Mouse (Mus musculus) right cerebral cortex, postnatal 25 days (tissue): ENCODE results near the gene Efemp1.

Experiments
- DNase-seq: peaks from one replicate; pipeline ENCODE4 v3.0.0; 2022

Efemp1 gene

DNA sequence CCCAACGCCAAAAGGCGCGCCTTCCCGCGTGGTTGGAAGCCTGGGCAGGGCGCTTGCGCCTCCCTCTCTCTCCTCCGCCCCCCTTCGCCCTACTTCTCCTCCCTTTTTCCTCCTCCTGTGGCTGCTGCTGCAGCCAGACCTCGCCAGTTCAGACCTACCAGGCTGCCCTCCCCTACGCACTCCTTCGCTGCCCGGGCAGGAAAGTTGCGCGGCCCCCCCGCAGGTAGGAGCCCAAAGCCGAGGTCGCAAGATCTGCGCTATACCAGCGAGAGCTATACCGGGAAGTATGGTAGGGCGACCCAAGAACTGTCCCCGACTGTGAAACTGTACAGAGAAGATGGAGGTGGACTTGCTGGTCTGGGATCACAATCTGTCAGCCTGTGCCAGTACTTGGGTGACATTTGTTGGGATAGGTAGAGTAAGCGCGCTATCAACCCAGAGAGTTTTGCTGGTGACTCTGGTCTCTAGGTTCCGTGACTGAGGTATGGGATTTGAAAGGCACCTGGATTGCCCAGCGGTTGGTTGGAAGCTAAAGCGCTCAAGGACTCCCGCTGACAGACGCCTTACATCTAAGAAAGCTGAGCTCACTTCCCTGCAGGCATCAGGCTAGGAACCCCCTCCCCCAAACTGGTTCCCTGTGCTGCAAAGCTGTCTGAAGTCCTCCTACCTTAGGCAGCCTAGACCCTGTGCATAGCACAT, at the start of gene Efemp1:
TSS of gene Efemp1 (plus strand) at position 103 of the 699 bp plus-strand sequence.
- peak; percentile 14 for DNase-seq

DNA sequence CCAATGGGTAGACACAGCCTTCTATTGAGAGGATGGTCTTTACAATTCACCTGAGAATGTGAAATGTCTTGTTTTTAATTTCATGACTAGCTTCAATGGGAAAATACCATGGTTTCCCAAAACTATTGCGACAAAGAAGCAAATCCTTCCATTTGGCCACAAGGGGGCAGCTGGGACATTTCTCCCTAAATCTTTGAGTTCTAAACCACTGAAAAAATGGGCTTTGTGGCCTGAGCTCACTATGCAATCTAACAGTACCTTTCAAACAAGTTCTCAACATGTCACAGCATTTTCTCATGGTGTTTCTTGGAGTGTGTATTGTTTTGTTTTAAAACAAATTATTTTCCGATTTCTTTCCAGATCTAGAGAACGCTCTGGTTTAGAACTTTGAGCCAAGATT, 44.3 kb upstream of the Efemp1 start:
- no peak for DNase-seq

DNA sequence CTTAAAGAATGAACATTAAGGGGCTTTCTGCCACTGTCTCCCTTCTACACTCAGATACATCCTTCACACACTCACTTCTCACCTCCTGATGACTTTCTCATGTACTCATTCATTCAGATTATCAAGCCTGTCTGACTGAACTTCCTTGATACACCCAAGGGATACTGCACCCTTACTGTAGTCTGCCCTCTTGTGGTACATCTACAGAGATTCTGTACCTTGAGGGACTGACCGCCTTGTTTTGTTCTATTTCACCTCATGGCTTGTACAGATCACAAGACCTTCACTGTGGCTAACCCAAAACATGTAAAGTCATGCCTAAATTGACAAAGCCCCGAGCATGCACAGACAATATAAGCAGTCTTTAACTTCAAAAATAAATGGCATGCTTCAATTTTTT, 41.1 kb upstream of the Efemp1 start:
- no peak for DNase-seq

DNA sequence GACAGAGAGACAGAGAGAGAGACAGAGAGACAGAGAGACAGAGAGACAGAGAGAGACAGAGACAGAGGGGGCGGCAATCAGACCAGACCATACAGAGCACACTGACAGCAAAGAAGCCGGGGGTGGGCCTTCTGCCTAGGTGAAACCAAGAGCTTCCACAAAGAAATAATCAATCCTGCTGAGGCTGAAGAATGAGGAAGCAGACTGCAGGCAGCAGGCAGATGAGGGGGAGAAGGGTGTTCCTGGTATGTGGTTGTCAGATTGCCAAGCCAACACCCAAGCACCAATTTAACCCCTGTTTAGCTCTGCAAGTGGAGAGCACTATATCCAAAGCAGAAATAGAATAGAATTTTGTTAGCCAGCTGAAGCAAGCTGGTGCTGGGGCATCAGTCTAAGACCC, 40.4 kb upstream of the Efemp1 start:
- no peak for DNase-seq

DNA sequence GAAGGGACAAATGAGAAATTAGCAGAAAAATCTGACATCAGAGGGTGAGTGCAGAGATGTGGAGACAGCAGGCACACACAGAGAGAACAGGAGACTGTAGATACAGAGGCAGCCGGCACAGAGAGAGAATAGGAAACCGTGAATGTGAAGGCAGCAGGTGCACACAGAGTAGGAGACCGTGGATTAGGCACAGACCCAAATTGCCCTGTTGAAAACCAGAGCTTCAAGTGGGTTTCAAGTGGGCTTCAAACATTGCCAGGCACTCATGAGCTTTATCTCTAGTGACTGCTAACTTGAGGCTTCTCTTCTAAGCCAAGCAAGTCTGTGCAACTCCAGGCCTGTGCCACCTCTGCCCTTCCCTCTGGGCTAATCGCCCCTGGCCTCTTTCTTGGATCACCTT, 35.6 kb upstream of the Efemp1 start:
- DNase-seq: no peak

DNA sequence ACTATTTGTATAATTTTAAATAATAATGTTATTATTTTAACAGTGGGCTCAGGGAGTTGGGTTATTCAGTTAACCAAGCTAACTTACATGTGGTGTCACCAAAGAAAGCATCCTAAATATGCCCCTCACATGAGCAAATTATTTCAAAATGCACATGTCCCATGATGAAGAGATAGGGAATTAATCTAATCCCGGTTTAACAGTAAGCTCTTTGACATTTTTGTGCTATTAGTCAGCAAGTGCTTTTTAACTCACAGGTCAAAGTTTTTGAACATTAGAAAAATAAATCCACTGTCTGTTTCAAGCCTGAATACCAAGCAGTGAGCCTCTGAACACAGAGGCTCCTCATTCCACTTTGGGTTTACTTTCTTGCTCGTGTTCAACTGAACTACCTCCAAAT, 26.1 kb upstream of the Efemp1 start:
- DNase-seq: no peak

DNA sequence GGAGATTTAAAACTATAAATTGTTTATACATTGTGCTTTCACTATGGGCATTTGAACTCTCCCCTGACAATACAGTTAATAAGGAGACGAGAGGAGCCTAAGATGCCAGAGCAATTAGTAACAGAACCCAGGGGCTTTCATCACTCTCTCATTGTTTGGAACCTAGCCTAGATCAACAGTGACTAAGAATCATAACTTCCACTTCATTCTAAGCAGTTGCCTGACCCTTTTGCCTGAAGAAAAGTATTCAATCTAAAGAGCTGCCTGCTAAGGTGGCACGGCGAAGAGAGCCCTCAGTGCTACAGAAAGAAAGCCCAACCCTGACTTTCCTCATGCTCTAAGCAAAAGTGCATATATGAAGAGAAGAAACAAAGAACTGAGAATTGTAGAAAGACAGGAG, 19.2 kb upstream of the Efemp1 start:
- no peak for DNase-seq

DNA sequence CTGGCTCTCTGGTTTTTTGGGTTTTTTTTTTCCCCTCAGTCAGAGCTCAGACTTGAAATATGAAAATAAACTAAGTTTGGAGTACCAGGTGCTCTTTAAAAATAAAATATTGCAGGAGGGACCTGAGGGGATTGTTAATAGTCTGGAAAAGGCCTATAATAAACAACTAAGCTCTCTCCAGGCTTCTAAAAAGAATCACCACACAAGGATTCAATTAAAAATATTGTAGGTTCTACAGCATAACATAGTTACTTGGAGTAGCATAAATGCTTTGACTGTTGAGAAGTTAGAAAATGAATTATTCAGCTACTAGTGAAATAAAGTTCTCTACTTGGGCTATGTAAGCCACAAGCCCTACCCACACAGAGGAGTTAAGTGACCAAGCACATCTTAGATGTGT, 17.9 kb upstream of the Efemp1 start:
- no peak for DNase-seq

DNA sequence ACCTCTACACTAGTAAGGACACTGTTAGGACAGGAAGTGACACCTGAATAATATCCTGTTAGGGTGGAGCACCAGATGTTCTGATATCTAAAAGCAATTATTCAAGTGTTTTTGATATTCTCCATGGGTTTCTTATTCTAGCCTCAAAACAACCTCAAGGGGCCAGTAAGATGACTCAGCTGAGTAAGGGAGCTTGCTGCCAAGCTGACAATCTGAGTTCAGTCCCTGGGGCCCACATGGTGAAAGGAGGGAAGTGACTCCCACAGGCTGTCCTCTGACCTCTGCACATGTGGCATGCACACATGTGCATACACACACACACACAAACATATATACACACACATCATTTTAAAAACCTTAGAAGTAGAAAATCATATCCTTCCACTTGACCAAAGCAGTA, 3.2 kb upstream of the Efemp1 start:
- no peak for DNase-seq

DNA sequence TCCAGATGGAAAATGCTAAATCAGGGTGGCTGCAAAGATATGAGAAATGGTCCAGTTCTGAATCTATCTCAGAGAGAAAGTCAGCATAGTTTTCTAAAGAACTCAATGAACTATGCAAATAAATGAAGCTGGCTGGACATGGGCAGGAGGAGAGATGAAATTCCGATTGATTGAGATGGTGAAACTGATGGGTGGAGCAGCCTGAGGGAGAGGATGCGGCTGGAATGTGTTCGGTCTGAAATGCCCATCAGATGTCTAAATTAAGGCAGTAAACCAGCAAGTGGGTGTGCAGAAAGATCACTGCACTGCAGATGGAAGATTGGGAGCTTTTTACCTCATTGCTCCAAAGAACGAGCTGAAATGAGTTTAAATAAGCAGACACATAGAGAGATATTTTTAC, 1.4 kb upstream of the Efemp1 start:
- no peak for DNase-seq

DNA sequence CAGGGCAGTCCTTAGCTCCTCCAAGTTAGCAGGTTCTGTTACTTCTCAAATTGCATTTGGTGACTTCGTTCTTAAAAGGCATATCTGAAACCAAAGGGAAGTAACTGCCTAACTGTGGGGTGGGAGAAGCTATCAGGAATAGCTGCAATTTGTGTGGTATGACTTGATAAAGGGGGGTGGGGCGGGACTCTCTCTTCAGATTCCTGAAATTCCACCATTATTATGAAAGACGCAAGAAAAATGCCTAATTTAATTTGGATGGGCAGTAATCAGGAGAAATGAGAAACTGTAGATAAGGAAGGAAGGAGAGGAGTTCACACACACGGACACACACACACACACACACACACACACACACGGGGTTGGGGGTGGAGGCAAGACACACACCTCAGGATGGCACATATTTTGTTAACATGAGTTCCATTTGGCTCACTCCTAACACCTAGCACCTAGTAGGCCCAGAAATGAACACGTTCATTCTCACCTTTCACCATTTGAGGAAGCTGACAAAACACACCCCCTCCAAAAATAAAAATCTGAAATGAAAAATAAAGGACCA, 564 bp upstream of the Efemp1 start:
- no peak for DNase-seq

DNA sequence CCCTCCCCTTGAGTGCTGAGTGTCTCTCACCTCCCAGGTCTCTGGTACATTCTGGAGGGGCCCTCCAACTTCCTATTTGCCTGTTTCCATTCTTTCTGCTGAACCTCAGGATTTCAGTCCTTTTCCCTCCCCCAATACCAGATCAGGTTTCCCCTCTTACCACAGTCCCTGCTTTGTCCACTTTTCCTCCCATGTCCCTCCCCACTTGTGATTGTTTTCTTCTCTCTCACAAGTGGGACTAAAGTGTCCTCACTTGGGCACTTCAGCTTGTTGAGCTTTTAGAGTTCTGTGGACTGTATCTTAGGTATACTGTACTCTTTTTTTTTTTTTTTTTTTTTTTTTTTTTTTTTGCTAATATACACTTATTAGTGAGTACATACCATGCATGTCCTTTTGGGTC, 6.1 kb downstream of the Efemp1 start:
- no peak for DNase-seq

DNA sequence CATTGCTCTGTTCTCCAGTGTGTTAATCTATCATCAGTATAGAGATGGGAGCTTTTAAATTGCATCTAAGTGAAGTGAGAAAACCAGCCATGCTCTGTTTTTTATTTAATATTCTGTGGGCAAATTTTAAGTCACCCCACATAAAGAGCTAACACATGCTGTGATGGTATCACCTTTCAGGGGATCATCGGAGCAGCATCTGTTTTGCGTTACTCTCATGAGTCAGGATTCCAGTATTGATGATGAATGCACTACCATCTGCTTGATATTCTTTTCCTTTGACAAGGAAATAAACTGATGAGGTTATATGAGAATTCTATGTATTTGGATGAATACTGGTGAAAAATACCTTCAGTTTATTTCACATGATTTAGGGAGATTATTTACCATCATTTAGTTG, 16.1 kb downstream of the Efemp1 start:
- DNase-seq: no peak

DNA sequence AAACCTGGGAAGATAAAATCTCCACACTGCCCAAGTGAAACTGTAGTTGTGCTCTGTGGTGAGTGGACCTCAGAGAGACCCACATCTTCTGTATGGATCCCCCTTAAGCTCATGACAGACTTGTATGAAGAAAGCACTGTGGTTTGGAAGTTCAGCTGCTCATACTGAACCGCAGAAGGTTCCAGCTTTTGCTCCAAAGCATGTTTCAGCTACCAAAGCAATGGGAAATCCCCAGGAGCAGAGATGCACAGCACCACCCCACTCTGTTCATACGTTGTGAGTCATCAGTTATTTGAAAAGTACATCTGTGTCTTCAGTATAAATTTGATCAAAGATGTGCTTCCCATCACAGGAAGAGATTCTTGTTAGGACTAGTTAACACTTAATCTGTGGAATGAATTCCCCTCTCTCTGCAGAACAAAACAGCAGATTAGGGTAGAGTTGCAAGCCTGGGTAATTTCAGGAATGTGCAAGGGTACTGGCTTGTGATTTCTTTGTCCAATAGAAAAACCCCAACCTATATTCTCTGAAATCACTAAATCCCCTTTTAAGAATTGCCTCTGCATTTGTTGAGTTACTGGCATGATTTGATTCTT, 28.5 kb downstream of the Efemp1 start:
- DNase-seq: no peak

DNA sequence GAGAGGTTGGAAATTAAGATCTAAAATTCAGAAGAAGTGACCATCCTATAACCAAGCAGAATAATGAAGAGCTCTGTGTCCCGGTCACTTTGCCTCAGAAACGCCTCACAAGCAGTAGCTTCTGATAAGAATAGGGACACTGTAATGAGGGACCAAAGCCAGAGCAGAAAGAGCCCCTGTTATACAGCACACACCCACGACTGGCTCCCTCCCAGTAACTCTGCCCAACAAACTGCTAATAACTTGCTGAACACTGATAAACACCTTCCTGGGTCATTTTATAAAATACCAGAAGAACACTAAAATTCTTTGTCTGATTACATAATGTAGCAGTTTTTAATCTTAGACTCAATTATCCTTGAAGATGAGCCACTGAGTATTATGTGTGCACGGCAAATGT, 30.1 kb downstream of the Efemp1 start:
- no peak for DNase-seq

DNA sequence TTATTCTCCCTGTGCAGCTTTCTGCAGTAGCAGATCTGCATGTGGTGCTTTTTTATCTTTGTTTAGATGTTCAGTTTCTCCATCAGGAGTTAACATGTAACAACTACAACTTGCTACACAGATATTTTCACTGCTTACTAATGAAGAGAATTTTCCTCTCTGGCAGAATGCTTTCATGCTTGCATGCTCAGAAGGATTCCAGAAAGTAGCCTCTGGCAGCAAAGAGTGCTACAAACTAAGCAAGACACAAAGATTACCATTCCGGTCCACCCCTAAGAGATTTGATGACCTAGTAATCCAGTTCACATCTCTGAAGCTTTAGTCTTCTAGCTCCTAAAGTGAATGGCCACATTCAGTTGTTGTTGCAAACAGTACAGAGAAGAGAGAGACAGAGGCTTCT, 36.5 kb downstream of the Efemp1 start:
- DNase-seq: no peak

DNA sequence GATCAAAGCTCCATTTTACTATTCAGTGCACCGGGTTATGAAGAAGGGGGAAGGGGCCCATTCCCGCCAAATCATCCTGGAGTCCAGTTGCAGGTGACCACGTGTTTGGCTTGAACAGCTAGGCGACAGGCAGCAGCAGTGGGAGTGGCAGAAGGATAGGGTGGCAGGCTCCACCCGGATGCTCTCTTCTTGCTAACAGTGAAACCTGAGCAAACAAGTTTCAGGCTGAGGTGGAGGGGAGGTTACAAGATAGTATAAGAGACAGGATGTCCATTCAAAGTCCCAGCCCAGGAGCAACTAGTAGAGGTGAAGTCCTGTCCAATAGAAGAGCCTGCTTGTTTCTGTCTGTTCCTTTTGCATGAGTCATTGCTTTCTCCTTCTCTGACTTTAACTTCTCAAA, 38.5 kb downstream of the Efemp1 start:
- DNase-seq: no peak

DNA sequence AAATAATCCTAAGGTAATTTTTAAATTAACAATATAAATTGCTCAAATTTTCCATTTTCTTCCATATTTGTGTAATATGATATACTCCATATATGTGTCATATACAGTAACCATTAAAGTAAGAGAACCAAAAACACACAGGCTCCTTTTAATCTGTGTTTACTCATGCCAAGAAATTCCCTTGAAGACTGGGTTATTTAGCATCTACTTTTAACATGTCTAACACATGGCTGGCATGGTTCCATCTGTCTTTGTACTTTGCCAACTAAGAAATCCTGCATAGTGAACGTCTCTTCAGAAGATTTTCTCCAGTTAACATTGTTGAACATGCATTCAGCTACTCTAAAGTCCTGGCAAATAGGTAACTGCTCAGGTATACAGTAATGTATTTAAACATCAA, 46.4 kb downstream of the Efemp1 start:
- no peak for DNase-seq

DNA sequence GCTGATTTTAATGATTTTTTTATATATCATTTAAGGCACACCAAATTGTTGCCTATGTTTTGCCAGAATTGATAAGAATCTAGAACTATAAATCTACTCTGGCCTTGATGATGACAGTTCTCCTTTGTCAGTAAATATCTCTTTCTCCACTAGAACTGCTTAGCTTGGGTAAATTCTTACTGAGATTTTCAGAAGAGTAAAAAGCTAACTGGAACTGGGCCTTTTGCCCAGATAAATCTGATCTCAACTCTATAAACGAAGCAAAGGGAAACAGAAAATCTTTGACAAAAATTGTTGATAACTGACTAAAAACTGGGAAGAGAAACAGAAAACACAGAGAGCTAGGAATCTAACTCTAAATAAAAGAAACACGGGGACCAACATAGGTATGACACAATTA, 51.6 kb downstream of the Efemp1 start:
- DNase-seq: no peak

DNA sequence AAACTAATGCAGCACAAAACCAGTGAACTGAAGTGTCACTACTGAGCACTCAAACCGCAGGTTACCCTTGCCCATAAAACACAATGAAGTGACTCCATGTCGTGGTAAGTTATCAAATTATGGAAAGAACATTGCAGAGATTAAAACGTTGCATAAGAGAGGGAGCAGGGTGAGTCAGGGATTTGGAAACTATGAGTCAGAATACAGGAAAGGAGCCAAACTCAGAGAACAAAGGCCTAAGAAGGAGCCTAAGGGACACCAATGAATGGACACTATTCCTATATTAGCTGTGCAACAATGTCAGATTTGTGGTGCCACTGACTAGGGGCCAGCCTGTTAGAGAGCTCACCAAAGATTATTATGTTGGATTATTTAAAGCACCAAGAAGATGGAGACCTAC, 53.3 kb downstream of the Efemp1 start:
- no peak for DNase-seq

DNA sequence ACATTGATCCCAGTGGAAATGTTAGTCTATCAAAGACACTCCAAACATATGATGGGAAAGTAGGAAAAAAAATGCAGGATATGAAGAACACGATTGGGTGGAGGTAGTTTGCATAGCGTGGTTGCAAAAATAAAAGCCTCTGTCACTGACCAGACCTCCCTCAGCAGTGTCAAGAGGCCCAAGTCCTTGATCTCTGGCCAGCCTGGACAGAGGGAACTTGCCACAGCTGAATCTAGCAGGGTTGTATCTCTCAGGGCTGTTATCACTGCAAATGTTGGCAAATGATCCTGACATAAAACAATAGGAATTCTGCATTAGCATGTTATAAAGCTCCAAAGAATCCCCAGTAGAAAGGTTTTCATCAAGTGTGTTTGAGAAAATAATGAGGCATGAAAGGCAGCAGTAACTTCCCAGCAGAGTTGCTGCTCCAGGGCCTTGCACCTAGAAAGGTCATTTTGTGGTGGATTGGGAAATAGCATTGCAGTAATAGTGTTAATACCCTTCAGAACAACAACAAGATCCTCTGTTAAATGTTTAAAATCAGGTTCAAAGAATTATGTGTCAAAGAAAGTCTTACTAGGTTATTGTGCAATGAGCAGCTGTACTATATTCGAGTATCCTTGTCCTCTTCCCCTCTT, 56.0 kb downstream of the Efemp1 start:
- DNase-seq: no peak

DNA sequence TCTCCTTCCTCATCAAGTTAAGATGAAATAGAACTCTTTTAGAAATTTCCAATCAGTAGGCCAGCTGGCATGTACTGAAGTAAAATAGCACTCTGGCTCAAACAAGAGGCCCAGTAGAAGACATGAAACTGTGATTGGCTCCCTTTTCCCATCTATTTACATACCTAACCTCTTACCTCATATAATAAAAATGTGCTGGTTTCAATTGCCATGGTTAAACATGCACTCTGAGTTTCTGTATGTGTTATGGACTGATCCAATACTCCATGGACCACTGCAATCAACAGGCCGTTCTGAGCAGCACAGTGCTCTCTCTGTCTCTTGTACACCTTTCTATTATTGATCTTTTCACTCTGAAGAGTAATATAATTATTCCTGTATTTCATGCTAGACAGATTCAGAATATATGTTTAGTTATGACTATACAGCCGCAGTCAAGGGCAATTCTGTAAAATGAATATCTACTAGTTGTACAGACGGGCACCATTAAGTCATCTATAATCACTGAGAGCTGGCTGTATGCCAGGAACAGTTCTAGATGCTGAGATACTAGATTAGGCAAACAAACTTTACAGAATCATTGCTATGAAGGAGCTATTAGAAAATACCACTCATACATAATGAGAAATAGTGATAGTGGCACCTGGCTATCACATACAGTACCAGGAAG, 59.6 kb downstream of the Efemp1 start:
- DNase-seq: no peak

DNA sequence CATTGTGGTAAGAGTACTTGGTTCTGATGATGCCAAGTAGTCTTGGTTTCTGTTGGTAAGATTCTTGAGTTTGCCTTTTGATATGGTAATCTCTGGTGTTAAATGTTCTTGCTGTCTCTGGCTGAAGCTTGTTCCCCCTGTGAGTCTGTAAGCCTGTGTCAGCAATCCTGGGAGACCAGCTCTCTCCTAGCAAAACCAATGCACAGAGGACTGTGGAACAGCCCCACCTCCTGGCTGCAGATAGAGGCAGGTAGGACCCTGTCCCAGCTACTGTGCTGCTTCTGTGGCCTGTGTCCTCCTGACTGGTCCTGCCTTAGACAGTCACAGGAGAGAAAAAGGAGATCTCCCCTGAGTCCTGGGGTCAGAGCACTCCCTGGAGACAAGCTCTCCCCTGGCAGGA, 81.4 kb downstream of the Efemp1 start:
- no peak for DNase-seq

DNA sequence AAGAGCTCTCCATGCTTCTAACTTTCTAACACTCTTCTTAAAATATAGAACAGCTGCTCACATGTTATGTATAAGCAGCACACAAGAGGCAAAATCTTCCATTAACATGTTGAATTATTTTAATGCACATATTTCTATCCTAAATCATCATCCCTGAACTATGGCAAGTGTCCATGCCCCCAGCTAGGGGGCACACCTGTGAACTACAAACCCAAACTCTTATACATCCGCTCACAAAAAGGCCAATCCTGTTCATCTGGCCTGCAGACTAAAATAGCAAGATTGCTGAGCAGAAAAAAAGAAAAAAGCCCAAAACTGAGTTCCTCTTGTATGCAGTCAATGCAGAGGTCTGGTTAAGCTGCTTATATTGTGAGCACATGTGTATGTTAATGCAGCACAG, 86.6 kb downstream of the Efemp1 start:
- no peak for DNase-seq
